Mouse (Mus musculus) Patski (cell line): ENCODE results near the gene Bgn. TPM values are rescaled to one million over a fixed set of nuclear protein-coding genes. Genes with fewer than 3 reads are reported as not detected.

Source experiments
- ATAC-seq: fragments of 100-300 bp; one replicate; pipeline ENCODE4 v1.8.0; 2021
- CTCF ChIA-PET: fragments of 350-600 bp; sonication (Branson Sonifier 250); formaldehyde crosslinking; loops from one replicate; lab custom pipeline; 2022; ENCODE audit warnings: inconsistent platforms; lab: Charles Lee
- POLR2A ChIA-PET: fragments of 350-600 bp; sonication (Branson Sonifier 250); formaldehyde crosslinking; loops from one replicate; lab custom pipeline; 2022; ENCODE audit warnings: antibody characterized with exemption, inconsistent platforms; lab: Charles Lee
- DNase-seq: peaks from one replicate; pipeline ENCODE4 v3.0.0-alpha.2; 2011; ENCODE audit warnings: low read depth, low spot score
- H3K27me3 ChIP-seq: fragments of 371-371 bp; one replicate; pipeline ENCODE4 v1.5.1; 2021
- CTCF ChIP-seq: fragments of 100-300 bp; IDR thresholded peaks from one replicate; pipeline ENCODE4 v1.5.1; 2021
- in situ Hi-C: fragments of 300-500 bp; cut with MboI; formaldehyde crosslinking; loops from 3 replicates; pipeline ENCODE4 v1.11.1; 2018; ENCODE audit warnings: low pct_unique_long_range_greater_than_20kb, mixed read lengths
- polyA plus RNA-seq: library from polyadenylated mRNA; unstranded; gene quantifications from one replicate; pipeline ENCODE4 v1.2.3, GENCODE M21; 2021

The Bgn gene
- polyA plus RNA-seq, 1 experiment from 2014 or later: 2.2 TPM

DNA sequence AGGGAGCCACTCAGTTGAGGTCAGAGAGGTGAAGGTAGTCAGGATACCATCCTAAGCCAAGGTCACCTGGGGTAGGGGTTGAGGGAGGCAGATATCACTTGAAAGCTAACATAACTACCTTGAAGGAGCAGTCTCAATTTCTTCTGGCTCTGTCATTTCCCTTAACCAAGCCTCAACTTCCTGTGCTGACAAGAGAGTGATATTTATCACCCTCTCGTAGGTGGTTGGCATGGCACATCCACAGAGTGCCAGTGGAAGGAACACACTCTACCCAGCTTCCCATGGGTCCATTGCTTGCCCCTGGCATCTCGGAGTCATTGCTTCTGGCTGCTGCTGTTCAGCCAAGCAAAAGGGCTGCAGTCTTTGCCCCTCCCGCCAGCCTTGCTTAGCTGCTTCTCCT, 37.3 kb downstream of the Bgn start:
- no peak for ATAC-seq
- in situ Hi-C loops: no loop called here
- no peak for DNase-seq
- CTCF ChIA-PET: no interaction called here
- H3K27me3 ChIP-seq: peaks cover 30% of the 10 kb centered on the region
- no peak for TF ChIP-seq CTCF
- POLR2A ChIA-PET: no interaction called here

DNA sequence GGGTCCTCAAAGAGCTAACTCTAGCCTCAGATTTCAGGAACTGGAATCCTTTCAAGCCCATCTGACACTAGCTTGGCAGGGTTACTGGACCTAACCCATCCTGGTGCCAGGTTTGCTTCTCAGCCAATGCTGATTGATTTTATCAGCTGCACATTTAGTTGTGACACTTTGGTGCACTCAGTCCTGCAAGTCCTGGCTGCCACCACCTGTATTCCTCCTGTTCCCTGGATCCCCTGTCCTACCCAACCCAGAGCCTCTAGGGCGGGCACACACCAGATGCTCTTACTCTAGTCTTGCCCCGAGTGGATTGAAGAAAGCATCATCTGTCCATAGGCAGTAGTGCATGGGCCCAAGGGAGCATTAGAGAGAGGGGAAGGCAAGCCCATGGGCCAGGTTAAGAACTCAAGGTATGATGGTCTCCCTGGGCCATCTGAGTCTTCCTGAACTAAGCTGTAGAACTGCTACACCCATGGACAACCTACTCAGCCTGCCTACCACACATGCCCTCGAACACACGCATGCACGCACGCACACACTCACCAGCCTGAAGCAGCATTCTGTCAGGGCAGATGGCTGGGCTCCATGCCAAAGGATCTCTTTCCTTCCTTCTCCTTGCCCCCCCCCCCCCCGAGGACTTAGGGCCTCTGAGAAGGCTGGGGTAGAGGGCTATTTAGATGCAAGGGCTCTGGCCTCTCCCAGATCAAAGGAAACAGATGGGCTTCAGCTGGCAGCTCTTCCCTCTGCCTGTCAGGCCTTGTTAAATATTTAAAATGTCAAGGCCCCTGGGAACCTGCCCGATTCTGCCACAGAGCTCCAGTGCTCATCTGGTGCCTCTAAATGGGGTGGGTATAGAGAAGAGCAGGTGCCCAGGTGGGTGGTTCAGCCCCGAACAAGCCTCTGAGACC, 41.2 kb downstream of the Bgn start:
- ChIA-PET POLR2A (interaction anchor here (0.7 kb wide), 1 partner anchor 8 kb away, joined by 3 read pairs; no protein-coding TSS in a partner anchor), CTCF (no interaction called here)
- DNase-seq (no peak), ATAC-seq (no peak)
- TF ChIP-seq CTCF: no peak
- H3K27me3 ChIP-seq: peaks cover 44% of the 10 kb centered on the region
- in situ Hi-C loops: no loop called here

DNA sequence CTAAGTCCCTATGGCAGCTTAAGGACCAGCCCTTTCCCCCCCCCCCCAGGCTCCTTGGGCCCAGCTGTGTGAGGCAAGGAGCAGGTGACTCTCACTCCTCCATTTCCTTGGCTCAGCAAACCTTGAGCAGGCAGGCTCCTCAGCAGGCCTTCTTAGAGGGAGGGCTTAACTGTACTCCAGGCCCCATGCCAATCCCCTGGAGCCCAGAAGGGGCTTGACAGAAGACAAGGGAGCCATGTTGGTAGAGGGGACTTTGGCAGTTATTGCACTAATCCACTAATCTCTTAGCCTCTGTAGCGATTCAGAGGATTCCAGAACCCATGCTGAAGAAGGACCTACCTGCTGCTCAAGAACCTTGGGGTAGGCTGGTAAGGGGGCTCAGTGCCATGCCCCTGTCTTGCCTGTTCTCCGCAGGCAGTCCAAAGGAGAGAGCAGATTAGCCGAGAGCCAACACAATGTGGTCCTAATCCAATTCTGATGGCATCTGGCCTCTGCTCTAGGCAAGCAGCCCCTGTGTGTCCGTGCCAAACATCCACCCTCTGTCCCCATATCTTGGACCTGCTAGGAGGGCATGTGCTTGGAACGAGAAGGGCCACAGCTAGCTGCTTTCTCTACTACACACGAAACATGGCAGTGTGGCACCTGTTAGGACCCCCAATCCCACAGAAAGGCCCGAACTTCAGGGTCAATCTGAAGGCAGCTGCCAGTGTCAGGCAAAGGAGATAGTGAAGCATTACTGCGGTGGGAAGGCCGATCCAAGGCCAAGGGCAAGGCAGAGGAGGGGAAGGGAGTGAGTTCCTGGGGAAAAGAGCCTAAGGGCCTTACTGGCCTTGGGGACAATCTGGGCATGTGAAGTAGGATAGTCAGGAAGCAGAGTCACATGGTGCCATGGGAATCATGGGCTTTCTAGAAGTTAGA, 42.1 kb downstream of the Bgn start:
- DNase-seq (no peak), ATAC-seq (no peak)
- H3K27me3 ChIP-seq: peaks cover 41% of the 10 kb centered on the region
- ChIA-PET CTCF (no interaction called here), POLR2A (interaction anchor here (0.7 kb wide), 1 partner anchor 9 kb away, joined by 3 read pairs; no protein-coding TSS in a partner anchor)
- TF ChIP-seq CTCF: no peak
- in situ Hi-C loops: no loop called here

DNA sequence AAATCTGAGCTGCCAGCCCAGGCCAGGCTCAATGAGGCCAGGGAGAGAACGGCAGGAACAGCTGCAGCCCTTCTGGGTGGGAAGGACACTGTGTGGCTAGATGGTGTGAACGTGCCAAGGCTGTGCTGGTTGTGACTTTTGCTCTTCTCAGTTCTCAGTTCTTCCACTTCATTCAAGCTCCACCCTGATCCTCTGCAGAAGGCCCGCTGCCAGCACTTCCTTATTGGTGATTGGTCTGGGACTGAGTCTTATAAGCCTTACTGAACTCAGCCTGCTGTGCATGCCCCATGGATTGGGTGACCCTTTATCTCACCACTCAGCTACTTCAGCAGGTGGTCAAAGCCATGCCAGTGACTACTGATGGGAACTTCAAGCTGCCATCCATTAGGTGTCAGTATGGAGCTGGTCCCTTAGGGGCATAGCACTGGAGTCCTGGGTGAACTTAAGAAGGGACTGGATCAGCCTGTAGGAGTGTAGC, 43.0 kb downstream of the Bgn start:
- no peak for ATAC-seq
- peaks cover 37% of the 10 kb centered on the region for H3K27me3 ChIP-seq
- ChIA-PET POLR2A (no interaction called here), CTCF (no interaction called here)
- no peak for TF ChIP-seq CTCF
- in situ Hi-C loops: no loop called here
- no peak for DNase-seq

DNA sequence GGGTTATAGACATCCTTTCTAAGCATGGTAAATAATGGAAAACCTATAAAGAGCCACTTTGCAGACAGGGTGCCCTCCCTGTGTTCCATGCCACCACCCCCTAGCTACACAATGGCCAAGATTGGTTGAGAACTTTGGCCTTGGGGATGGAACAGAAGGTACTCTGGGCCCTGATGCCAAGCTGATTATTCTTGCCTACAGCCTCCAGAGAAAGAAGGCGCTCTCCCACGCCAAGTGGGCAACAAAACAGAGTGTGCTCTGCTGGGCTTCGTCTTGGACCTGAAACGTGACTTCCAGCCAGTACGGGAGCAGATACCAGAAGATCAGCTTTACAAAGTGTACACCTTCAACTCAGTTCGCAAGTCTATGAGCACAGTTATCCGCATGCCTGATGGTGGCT, 54.5 kb downstream of the Bgn start:
- no peak for TF ChIP-seq CTCF
- POLR2A ChIA-PET: no interaction called here
- no peak for DNase-seq
- in situ Hi-C loops: no loop called here
- H3K27me3 ChIP-seq: peaks cover 49% of the 10 kb centered on the region
- CTCF ChIA-PET: no interaction called here
- no peak for ATAC-seq

DNA sequence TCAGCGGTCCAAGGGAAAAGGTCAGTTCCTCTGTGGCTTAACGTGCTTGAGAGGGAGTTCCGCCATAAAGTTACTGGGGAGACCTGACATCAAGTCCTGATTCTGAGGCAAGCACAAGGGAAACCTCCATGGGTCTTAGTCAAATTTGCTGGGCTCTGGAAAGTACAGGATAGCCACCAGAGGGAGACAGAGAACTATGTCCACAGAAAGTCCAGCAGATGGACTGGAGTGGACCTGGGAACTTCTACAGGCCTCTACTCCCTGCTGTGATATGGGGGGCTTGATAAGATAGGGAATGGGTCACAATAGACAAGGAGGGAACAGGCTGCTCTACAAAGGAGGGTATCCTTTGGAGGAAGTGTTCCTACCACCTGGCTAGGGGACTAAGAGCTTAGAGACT, 59.9 kb downstream of the Bgn start:
- ChIA-PET POLR2A (no interaction called here), CTCF (interaction anchor here (0.7 to 1.6 kb wide), 5 partner anchors 11 to 113 kb away, joined by 3 to 7 read pairs (median 4); no protein-coding TSS in a partner anchor)
- H3K27me3 ChIP-seq: peaks cover 26% of the 10 kb centered on the region
- in situ Hi-C loops: loop anchor here (10.0 kb wide), 1 partner anchor 111 kb away; no protein-coding TSS in a partner anchor
- ATAC-seq (no peak), DNase-seq (no peak)
- TF ChIP-seq CTCF: peak; percentile 71

Other genes starting within 250 kb of the Bgn start
- not detected for gene Xlr4c, start 240.5 kb upstream of the Bgn start, polyA plus RNA-seq
- gene Xlr3c, start 218.2 kb upstream of the Bgn start, polyA plus RNA-seq: not detected
- gene Xlr5a, start 190.6 kb upstream of the Bgn start, polyA plus RNA-seq: not detected
- gene Xlr5c, start 190.6 kb upstream of the Bgn start, polyA plus RNA-seq: not detected
- gene Gm45015, start 146.8 kb upstream of the Bgn start, polyA plus RNA-seq: not detected
- 12.3 TPM for gene Zfp275, start 141.0 kb upstream of the Bgn start, polyA plus RNA-seq
- not detected for gene Gm18336, start 84.9 kb upstream of the Bgn start, polyA plus RNA-seq
- gene Zfp92, start 72.5 kb upstream of the Bgn start, polyA plus RNA-seq: 0.01 TPM
- gene Trex2, start 48.3 kb upstream of the Bgn start, polyA plus RNA-seq: not detected
- gene Haus7, start 24.6 kb upstream of the Bgn start, polyA plus RNA-seq: 23.4 TPM
- gene Atp2b3, start 19.5 kb downstream of the Bgn start, polyA plus RNA-seq: 0.03 TPM
- gene Dusp9, start 155.8 kb downstream of the Bgn start, polyA plus RNA-seq: 0.08 TPM
- gene Pnck, start 176.5 kb downstream of the Bgn start, polyA plus RNA-seq: 0.18 TPM
- 192 TPM for gene Slc6a8, start 189.5 kb downstream of the Bgn start, polyA plus RNA-seq
- gene Bcap31, start 232.6 kb downstream of the Bgn start, polyA plus RNA-seq: 324 TPM
- gene Abcd1, start 233.0 kb downstream of the Bgn start, polyA plus RNA-seq: 13.3 TPM